Mouse (Mus musculus) brain, embryonic 18.5 days (tissue): ENCODE measurements around the gene Dclre1b.
"Not testable (repeated sequence)": the region's sequence is repeated elsewhere in the genome, so short reads cannot be mapped to it uniquely, and the experiment has no call there.

Source experiments
- DNase-seq: peaks from one replicate; pipeline ENCODE4 v3.0.0-alpha.2; 2012; ENCODE audit warnings: low read depth, low spot score

The Dclre1b gene

GRCm38 (mm10) chr3:103810967-103811366 lies 1.7 kb upstream of the Dclre1b start:
- DNase-seq: no peak

- no peak for DNase-seq
Measured at GRCm38 (mm10) chr3:103809799-103810150, 531 bp upstream of the Dclre1b start.

GRCm38 (mm10) chr3:103805671-103806070 lies 3.6 kb downstream of the Dclre1b start:
- no peak for DNase-seq

GRCm38 (mm10) chr3:103802861-103803260 lies 6.4 kb downstream of the Dclre1b start:
- no peak for DNase-seq

DNA sequence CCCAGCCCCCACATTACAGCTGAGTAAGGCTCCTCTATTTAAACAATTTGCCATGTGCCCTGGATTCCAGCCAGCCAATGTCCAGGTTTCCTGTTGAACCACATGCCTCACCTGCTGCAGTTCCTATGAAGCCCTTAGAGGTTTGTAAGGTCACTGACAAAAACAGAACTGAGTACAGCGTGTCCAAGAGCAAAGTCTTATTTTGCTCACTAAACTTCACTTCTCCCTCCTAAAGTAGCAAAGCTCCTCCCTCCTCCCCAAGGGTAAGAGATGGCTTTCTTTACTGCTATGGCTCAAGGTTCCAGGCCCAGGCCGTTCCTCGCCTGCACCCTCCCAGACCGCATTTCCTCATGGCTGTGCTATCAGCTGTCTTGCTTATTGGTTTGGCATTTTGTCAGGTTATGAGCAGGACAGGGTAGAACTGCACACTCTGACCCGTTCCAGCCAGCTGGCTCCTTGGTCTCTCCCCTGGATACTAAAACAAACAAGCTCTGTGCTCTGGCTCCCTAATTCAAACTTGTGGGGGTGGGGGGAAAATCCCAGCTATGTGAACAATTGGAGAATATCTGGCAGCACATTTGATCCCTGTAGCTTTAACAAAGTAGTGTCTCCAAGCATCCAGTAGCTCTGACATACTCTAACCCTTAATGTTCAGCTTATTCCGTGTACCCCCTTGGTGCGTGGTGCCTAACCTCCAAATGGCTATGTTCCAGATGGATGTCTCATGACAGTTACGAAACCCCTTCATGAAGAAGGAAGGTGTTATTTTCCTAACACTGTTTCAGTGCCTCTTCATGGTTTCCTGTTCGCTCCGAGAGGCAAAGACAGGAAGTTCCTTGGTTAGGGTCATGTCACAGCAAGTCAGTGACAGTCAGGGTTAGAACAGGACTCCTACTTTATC lies 7.4 kb downstream of the Dclre1b start:
- no peak for DNase-seq

- no peak for DNase-seq
Measured at GRCm38 (mm10) chr3:103799507-103799906, 9.7 kb downstream of the Dclre1b start.

DNA sequence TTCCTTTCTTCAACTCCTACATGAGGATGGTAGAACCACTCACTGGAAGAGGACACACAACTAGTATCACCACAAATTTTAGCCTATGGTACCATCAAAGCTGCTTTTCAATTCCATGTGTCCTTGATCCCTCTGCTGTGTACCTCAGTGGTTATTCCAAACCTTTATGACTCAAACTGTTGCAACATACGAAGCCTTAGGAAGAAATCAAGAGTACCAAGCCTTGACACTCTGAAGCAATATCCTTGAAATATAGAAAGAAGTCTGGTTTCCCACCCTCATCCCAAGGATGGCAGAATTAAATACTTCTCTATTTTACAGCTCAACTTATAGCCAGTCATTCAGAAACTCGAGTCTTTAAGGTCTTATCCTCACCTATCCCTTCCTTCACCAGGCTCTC lies 12.9 kb downstream of the Dclre1b start:
- no peak for DNase-seq

- DNase-seq: no peak
Measured at GRCm38 (mm10) chr3:103792566-103792965, 16.7 kb downstream of the Dclre1b start.

GRCm38 (mm10) chr3:103792111-103792406 lies 17.2 kb downstream of the Dclre1b start:
- not testable (repeated sequence) for DNase-seq

DNA sequence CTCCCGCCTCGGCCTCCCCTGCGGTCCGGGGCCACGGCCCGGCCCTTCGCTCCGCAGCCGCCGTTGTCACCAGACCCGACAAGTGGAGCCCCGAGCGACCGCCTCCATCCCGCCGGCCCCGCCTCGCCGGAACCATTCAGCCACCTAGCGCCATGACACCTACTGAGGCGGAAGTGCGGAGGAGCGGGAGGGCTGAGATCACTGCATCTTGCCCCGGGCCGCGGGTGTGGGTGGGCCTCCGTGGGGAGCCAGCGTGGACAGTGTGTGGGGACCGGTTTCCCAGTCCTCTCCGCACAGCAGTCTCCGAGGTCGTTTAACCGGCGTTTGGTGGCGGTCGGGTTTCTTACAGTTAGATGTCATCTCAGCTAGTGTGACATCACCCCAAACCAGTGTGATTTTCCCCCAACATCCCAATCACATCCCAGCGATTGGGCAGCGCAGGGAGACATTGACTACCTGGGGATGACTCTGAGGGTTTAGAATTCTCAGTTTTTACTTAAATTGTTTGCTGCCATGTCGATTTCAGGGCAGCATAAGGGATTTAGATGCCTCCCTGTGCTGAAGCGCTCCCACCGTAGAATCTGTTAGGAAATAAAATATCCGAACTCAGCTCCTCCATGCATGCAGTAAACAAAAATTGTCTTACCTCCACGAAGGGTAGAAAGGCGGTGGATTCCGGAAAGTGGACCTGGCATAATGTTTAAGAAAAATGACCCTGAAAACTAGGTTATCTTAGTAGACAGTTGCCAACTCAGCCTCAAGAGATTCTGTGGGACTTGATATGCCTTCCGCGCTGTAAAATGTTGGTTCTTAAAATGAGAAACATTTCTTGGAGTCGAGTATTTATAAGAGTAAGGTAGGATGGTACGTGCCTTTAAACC lies 17.8 kb downstream of the Dclre1b start, which contains the start of gene Hipk1:
Gene Hipk1, minus strand, starts transcription at position 334 of the 881 bp plus-strand sequence.
- DNase-seq: peak; percentile 81

- DNase-seq: no peak
Measured at GRCm38 (mm10) chr3:103790346-103791145, 18.7 kb downstream of the Dclre1b start.

DNA sequence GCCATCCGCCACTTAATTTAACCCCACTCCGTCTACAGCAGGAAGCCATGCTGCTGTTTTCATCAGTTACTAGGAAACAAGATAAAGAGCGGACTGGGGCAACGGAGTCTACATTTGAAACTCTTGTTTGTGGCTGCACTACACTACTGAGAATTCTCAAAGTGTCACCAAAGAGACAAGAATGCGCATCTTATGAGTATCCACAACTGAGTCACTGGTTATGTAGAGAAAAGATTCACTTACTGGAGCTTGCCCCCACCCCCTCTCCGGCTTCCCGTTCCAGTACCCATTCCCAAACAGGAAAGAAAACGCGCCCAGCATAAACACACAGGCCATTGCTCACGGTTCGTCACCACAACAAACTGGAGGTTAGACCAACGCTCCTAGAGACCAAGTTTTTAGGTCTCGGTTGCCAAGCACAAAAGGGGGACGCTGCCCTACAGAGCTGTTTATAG lies 19.3 kb downstream of the Dclre1b start:
- no peak for DNase-seq

DNA sequence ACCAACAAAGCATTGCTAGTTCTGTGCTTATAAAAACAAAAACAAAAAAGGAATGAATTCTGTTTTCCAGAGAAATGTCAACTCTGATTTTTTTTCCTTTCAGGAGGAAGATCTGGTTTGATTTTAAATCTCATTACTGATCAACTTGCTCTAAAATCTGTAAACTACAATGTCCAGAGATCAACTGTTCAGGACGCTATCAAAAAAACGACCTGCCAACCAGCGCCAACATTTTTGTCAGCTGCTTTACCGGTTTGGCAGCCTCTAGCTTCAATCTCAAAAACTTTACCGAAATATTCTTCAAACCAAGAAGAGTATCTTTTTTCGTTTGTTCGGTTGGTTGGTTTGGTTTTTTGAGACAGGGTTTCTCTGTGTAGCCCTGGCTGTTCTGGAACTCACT lies 20.1 kb downstream of the Dclre1b start:
- no peak for DNase-seq

- DNase-seq: no peak
Measured at GRCm38 (mm10) chr3:103787225-103787624, 22.0 kb downstream of the Dclre1b start.

DNA sequence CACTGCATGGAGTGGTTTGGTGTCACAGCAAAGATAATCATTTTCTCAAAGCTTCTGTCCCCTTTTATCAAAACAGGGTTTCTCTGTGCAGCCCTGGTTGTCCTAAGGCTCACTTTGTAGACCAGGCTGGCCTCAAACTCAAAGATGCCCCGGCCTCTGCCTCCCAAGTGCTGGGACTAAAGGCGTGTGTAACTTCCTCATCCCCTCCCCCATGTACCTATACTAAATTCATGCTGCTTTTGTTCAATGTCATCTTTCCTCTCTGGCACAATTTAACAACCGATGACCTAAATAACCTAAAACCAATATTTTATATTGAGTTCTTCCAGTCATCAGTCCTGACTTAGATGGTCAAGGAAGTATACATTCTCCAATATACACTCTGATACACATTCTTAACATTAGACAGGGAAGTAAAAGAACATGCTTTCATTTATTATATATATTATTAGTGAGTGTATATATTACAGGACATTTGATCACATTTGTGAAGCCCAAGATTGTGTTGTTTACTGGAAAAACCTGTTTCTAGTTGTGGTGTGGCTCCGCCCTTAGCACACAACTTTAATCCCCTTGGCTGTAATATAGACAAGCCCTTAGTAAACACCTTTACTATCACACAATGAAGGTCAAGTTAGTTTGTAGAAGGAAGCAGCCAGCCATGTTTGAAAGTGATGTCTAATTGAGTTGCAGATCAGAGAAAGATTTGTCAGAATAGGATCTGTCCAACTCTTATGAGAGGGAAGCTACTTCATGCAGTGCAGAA lies 26.2 kb downstream of the Dclre1b start:
- no peak for DNase-seq

- no peak for DNase-seq
Measured at GRCm38 (mm10) chr3:103780777-103781176, 28.5 kb downstream of the Dclre1b start.

DNA sequence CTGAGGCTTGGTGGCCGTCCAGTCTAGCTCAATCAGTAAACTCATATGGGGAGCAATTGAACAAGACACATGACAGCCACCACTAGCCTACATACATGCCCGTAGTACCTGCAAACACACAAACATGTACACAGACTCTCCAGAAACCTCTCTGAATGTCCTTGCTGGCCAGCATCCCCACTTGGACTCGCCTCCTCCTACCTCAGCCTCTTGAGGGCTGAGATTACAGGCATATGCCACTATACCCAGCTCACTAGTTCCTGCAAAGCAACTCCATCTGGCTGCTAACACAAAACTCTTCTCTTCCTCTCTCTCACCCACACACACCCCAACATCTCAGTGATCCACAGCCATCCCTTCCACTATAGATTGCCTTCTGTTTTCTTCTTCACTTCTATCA lies 29.0 kb downstream of the Dclre1b start:
- DNase-seq: no peak

DNA sequence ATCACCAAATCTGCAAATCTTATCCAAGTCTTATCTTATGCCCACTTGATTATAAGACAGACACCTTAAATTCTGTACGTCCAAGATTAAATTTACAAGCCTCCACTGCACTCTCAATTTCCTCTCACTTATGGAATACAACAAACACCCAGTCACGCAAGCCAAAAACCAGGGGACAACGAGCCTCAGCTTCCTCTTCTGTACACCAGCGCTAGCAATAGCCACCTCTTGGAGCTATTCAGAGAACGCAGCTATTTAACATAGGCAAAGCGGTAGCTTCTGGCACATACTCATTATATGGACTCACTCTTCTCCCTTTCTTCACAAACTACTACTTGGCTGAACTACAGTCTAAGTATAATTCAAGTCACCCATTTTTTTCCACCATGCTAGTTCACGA lies 30.1 kb downstream of the Dclre1b start:
- DNase-seq: no peak

DNA sequence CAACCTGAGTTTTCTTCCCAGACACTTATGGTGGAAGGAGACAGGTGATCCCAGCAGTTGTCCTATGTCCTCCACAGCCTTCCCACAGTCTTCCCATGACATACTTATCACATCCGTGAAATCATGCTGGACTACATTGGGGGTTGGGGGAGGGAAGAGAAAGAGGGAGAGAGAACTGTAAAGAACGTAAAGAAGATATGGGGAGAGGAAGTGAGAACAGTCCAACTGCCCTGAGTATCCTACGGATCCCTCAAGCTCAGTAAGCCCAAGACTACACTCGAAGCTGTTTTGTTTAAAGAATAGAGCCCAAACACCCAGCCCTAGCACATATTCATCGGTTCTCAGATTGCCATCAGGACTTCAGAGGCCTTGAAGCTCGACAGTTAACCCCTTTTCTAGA lies 30.6 kb downstream of the Dclre1b start:
- DNase-seq: no peak

GRCm38 (mm10) chr3:103777940-103778339 lies 31.3 kb downstream of the Dclre1b start:
- no peak for DNase-seq

DNA sequence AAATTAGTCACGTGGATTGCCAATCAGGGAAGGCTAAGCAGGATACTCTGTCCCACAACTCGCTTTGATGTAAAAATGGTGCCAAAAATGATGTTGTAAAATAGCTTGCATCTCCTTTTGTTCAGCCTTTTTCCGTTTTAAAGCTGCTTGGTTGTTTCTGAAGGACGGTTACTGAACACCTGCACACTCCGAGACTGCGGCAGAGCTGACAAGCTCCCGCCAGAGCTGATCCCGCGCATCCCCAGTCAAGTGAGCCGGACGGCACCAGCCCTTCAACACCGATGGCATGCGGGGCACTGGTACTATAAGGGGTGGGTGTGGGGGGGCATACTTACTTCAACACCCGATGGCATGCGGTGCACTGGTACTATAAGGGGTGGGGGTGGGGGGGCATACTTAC lies 35.2 kb downstream of the Dclre1b start:
- no peak for DNase-seq
